Mouse (Mus musculus) bone marrow macrophage, adult 2 months (primary cell): ENCODE results near the gene Fkbp10.

Experiments used
- CTCF ChIP-seq: IDR thresholded peaks from 2 replicates; pipeline ENCODE4 v1.5.1; 2012; ENCODE audit warnings: low read depth, mild to moderate bottlenecking, low read length, moderate library complexity
- POLR2A ChIP-seq: IDR thresholded peaks from 2 replicates; pipeline ENCODE4 v1.6.1; 2012; ENCODE audit warnings: mild to moderate bottlenecking, low read depth, low read length, borderline replicate concordance

DNA sequence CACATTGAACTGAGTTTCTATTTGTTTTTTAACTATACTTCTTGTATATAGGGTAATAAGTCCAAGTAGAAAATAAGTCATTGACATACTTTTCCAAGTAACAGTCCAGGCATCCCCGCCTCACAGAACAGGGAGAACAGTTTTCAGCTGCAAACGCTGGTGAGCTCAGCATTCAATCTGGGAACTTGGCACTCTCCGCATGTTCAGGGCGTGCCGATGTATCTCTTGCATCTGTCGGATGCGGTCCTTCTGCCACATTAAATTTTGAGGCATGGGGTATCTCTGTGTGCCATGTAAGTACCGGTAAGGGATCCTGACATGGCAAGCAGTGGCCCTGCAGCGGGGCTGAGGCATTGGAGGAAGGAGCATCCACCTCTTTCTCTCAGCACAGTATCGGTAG, 47.2 kb downstream of the Fkbp10 start:
- TF ChIP-seq POLR2A (no peak), CTCF (no peak)
